Mouse (Mus musculus) layer of hippocampus, adult 11-12 months (tissue): ENCODE results near the gene Asic4.

Source experiments
- DNase-seq: peaks from one replicate; pipeline ENCODE4 v3.0.0; 2022; ENCODE audit warnings: low spot score

The Asic4 gene

GRCm38 (mm10) chr1:75443247-75444024, 6.8 kb upstream of the Asic4 start:
- no peak for DNase-seq

DNA sequence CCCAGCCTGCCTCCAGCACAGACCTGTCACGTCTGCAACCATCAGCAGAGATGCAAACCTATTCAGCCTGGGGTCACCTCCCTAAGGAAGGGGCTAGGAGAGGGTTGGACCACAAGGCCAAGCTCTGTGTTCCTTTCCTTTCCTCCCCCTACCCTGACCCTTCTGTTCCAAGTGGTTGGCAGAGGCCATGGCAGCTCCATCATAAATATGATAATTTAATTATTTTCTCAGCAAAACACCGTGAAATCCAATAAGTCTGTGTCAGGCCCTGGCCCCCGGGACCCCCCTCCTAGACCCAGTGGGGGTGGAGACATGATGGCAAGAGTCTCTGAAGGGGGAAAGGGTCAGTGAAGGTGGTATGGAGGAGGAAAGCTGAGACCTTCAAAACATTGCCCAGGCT, 6.0 kb upstream of the Asic4 start:
- no peak for DNase-seq

- DNase-seq, result peak; percentile 58
Observed at GRCm38 (mm10) chr1:75445141-75445701, 5.0 kb upstream of the Asic4 start.

- peak; percentile 81 for DNase-seq
Observed at GRCm38 (mm10) chr1:75445751-75446611, 4.3 kb upstream of the Asic4 start.

- no peak for DNase-seq
Observed at GRCm38 (mm10) chr1:75446656-75447055, 3.6 kb upstream of the Asic4 start.

- no peak for DNase-seq
Observed at GRCm38 (mm10) chr1:75447265-75448051, 2.8 kb upstream of the Asic4 start.

DNA sequence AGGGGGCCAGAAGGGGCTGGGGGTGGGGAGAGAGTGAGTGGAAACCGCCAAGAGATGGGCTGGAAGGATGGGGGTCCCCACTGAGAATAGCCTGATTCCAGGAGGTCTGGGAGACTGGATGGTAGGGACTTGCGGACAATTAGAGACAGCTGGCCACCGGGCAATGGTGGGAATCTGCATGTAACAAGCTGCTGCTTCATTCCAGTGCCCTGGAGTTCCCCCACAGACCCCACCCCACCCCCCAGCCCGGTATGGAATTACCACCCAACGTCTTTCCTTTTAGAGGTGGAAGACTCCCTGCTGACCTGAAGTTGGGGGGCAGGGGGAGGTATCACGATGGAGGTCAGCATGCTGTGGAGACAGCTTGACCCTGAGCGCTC, 2.2 kb upstream of the Asic4 start:
- no peak for DNase-seq

DNA sequence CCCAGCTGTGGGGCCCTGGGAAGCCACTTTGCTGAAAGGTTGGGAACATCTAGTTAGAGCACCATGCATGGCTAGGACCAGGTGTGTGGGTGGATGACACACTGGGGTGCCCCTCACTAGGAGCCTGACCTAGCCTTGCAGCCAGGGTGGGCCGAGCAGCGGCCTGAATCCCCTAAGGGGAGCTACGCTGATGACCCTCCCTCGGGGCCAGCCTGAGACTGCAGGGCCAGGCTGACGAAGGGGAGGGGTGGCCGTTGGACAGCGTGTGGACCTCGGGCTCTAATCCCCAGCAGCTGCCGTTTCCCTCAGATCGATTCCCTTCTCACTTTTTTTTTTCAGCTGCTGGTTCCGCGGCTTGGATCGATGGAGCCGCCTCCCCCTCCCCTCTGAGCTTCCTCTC, 1.3 kb upstream of the Asic4 start:
- no peak for DNase-seq

DNA sequence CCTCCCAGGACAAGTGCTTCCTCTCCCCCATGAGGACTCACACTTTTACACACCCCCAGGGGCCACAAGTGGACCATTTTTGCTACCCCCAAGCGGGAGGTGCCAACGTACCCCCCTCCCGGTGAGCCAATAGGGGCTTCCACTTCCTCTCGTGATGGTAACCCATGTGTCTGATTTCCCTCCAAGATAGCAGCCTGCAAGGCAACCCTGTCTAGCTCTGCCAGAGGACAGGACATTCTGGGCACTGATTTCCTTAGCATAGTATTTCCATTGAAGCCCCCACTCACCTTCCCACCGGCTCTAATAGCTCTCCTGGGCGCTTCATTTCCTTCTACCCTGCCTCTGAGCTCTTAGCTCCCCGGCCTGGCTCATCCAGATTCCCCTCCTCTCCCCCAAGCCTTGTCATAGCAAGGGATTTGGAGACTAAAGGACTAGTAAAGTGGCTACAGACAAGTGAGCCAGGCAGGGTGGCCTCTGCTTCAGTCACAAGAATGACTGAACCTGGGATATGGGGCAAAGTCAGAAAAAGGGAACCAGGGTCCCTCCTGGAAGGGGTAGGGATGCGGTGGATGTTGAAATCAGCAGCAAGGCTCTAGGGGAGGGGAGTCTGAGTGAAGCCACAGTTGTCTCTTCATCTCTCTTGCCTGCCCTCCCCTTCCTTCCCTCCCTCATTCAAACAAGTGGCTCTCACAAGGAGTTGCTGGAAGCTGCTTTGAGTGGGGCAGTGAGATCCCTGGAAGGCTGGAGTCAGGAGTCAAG, 680 bp upstream of the Asic4 start:
- DNase-seq, result no peak

GRCm38 (mm10) chr1:75451900-75452299, 1.7 kb downstream of the Asic4 start:
- DNase-seq, result no peak

DNA sequence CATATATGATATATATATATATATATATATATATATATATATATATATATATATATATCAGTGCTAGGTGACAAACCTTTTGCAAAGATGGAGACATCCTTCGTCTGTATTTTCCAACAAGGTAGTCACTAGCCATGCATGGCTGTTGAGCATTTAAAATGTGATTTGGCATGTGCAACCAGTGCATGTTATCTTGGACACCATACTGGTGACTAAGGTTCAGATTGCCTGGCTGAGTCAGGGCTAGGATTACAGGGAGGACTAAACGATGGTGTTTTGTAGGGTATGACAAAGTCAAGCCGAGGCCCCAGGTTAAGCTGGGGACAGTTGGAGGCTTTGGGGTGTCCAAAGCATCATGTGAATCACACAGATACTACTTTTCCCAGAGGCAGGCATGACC, 5.2 kb downstream of the Asic4 start:
- DNase-seq, result no peak

DNA sequence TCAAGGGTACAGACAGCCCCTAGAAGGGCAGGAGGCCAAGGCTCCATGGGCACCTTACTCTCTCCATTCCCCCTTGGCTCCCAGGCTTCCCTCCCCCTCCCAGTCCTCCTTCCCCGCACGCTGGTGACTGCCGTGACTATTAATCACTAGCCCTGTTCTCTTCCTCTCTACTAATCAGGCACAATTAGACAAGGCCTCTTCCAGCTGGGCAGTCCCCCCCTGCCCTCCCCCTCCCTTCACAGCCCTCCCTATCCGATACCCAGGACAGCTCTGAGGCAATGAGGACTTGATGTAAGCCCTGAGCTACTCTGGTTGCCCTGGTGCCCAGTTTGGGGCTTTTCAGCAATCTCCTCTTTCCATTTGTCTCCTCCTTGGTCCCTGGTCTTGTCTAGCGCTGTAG, 5.7 kb downstream of the Asic4 start:
- DNase-seq, result no peak

- DNase-seq, result no peak
Observed at GRCm38 (mm10) chr1:75456746-75457564, 6.7 kb downstream of the Asic4 start.

DNA sequence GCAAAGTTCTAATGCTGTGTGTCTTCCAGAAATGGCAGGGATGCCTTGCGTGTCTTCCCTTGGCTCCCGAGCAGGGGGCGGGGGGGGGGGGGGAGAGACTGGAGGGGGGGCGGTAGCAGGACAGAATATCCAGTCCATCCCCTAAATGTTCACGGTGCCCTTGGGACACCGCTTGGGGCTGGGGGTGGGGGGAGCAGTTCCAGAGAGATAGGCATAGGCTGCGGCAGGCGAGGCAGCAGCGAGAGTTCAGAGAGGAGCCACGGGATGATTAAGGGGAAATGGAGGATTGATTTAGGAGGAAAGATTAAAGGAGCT, 7.4 kb downstream of the Asic4 start:
- DNase-seq, result no peak

GRCm38 (mm10) chr1:75458025-75458788, 8.0 kb downstream of the Asic4 start:
- DNase-seq, result no peak

DNA sequence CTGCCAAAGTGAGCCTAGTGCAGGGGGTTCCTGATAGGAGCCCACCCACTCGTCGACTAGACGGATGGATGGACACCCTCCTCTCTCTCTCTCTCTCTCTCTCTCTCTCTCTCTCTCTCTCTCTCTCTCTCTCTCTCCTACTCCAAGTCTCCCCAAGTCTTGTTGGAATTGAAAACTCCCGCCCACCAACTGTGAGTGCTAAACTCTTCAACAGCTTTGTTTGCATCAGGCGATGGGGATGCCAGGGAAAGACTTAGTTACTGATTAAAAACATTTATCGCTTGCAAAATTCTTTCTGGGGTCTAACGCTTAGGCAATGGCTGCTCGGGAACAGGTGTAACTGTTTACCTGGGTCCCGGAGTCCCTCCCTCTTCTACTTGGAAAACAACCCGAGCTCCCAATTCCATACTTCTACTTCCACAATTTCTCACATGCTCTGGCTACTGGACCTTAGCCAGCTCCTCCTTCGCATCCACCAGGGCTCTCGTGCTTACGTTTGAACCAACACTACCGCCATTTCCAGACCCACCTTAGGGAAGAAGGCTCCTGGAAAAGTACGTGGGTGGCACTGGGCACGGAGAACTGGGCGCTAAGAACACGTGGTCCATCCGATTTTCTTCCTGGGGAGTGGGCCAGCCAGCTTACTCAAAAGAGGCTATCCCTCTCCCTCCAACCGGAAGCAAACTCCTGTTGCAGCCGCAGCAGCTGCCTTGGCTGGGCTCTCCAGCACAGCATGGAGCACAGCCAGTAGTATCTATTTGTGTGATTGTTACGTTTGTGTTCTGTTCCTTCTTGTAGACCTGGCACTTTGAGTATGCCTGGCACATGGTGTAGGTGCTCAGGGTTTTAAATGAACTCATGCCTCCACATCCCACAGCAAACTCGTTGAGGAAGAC, 8.8 kb downstream of the Asic4 start:
- no peak for DNase-seq

DNA sequence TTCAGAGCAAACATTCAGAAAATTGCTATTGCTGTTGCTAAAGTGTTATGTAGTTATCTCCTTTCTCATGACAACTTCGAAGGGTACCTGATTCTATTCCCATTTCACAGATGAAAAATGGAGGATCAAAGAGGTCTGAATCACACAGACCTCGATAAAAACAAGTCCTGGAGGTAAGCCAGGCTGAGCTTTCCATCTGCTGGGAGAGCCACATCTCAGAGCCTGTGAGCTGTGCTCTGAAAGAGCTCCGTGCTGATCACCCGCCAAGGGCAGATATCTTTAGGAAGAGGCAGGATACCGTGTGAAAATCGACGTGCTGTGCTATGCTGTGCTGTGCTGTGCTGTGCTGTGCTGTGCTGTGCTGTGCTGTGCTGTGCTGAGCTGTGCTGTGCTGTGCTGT, 10.1 kb downstream of the Asic4 start:
- no peak for DNase-seq

- DNase-seq, result no peak
Observed at GRCm38 (mm10) chr1:75462636-75463035, 12.4 kb downstream of the Asic4 start.

- DNase-seq, result no peak
Observed at GRCm38 (mm10) chr1:75463652-75464204, 13.5 kb downstream of the Asic4 start.
